Mouse (Mus musculus): ENCODE data around the gene Dst.

GRCm38 (mm10) chr1:33948511-33948910, 40.5 kb downstream of the Dst start:
- TF ChIP-seq POLR2A (IDR thresholded peaks at IDR 0.05; ENCODE audit: insufficient read length, low read depth) (no peak), POLR2AphosphoS2 (IDR thresholded peaks at IDR 0.05; ENCODE audit: insufficient read length, low read depth) (no peak), SRF (IDR thresholded peaks at IDR 0.05; ENCODE audit: control insufficient read depth, insufficient read length, low read depth) (no peak), CEBPB (IDR thresholded peaks at IDR 0.05; ENCODE audit: insufficient read depth, poor library complexity, severe bottlenecking) (no peak), MAX (IDR thresholded peaks at IDR 0.05; ENCODE audit: low read depth) (no peak), MYOD1 (IDR thresholded peaks at IDR 0.05; ENCODE audit: control insufficient read depth in 1 of 3, insufficient read length in 2 of 3, low read depth in 2 of 3) (no peak), E2F4 (IDR thresholded peaks at IDR 0.05; ENCODE audit: insufficient read depth) (no peak), USF1 (IDR thresholded peaks at IDR 0.05; ENCODE audit: low read depth) (no peak), TCF12 (IDR thresholded peaks at IDR 0.05; ENCODE audit: insufficient read depth, poor library complexity, severe bottlenecking) (no peak)

Data from myocyte (in vitro differentiated cells).